Mouse (Mus musculus) liver, embryonic 14.5 days (tissue): ENCODE data around the gene Slc1a2. TPM values are rescaled to one million over a fixed set of nuclear protein-coding genes. Genes with fewer than 3 reads are reported as not detected.

Experiments used
- ATAC-seq: fragments of 200-750 bp; cut with Nextera tagmentation; 2 replicates; pipeline ENCODE4 v1.8.0; 2017; ENCODE audit warnings: moderate number of reproducible peaks, mild to moderate bottlenecking, moderate library complexity; ENCODE audit not compliant: insufficient read depth
- DNase-seq, 3 experiments: peaks; one replicate each; pipeline ENCODE4 v3.0.0-alpha.2; 2012 to 2013; ENCODE audit warnings: low read depth in 3 of 3, low spot score in 3 of 3
- H3K27ac ChIP-seq: fragments of 300-500 bp; sonication (generic); 2 replicates; pipeline ENCODE4 v1.5.1; 2014; ENCODE audit warnings: moderate library complexity, mild to moderate bottlenecking, control low read depth, inconsistent platforms
- H3K27me3 ChIP-seq: fragments of 300-500 bp; sonication (generic); 2 replicates; pipeline ENCODE4 v1.6.1; 2014; ENCODE audit warnings: mild to moderate bottlenecking, low read length, moderate library complexity; ENCODE audit not compliant: control insufficient read depth, insufficient read depth
- H3K36me3 ChIP-seq: fragments of 300-500 bp; sonication (generic); replicated peaks from 2 replicates; pipeline ENCODE4 v1.6.1; 2014; ENCODE audit warnings: low read depth; ENCODE audit not compliant: control insufficient read depth, insufficient read depth
- H3K4me1 ChIP-seq, 2 experiments: fragments of 200-500 bp in 1 of 2; fragments of 300-500 bp in 1 of 2; sonication (generic) in 1 of 2; replicated peaks; 2 replicates each; pipeline ENCODE4 v1.6.1; 2012 to 2014; ENCODE audit warnings: antibody characterized with exemption in 1 of 2, inconsistent platforms in 1 of 2, low read length in 1 of 2; ENCODE audit not compliant: control insufficient read depth in 2 of 2, insufficient read depth in 2 of 2
- H3K4me2 ChIP-seq: fragments of 300-500 bp; sonication (generic); 2 replicates; pipeline ENCODE4 v1.6.1; 2014; ENCODE audit warnings: low read depth, mild to moderate bottlenecking, control low read depth, moderate library complexity
- H3K4me3 ChIP-seq, 2 experiments: fragments of 200-500 bp in 1 of 2; fragments of 300-500 bp in 1 of 2; sonication (generic) in 1 of 2; 2 replicates each; pipeline ENCODE4 v1.5.1; 2012 to 2014; ENCODE audit warnings: low read depth in 2 of 2, low read length in 2 of 2, mild to moderate bottlenecking in 2 of 2, control low read depth in 1 of 2, inconsistent platforms in 1 of 2, moderate library complexity in 1 of 2; ENCODE audit not compliant: insufficient read depth in 1 of 2
- H3K9ac ChIP-seq: fragments of 300-500 bp; sonication (generic); replicated peaks from 2 replicates; pipeline ENCODE4 v1.6.1; 2014; ENCODE audit warnings: mild to moderate bottlenecking, control low read depth, moderate library complexity
- H3K9me3 ChIP-seq: fragments of 300-500 bp; sonication (generic); 2 replicates; pipeline ENCODE4 v1.6.1; 2016; ENCODE audit warnings: low read length, mixed read lengths; ENCODE audit not compliant: control insufficient read depth
- CTCF ChIP-seq: IDR thresholded peaks from 2 replicates; pipeline ENCODE4 v1.5.1; 2016; ENCODE audit warnings: antibody characterized with exemption, low read depth, control low read depth
- EP300 ChIP-seq: IDR thresholded peaks from 2 replicates; pipeline ENCODE4 v1.6.1; 2016; ENCODE audit warnings: antibody characterized with exemption, low read depth
- WGBS: fragments of 180-500 bp; shearing (Covaris S2); extraction: QIAGEN DNeasy Blood & Tissue Kit; methylation state at CpG from one replicate; pipeline ENCODE4 v1.1.7; 2014; ENCODE audit not compliant: insufficient replicate concordance; 5-methylcytosine and 5-hydroxymethylcytosine counted together
- polyA plus RNA-seq, 2 experiments: library from polyadenylated mRNA; depleted of rRNA in 1 of 2; stranded (reverse) in 1 of 2; unstranded in 1 of 2; fragments of >200 nt; fragmentation: Nextera tagmentation in 1 of 2; extraction: Ambion mirVana in 1 of 2; gene quantifications; 2 replicates each; pipeline versions ENCODE4 v1.2.1 to v1.2.3; 2012 to 2014

Gene Slc1a2
- polyA plus RNA-seq, 2 experiments = 0.29 to 1.0 TPM

- Histone ChIP-seq H3K27me3 (no peaks in the 10 kb centered on the region), H3K36me3 (no peaks in the 10 kb centered on the region), H3K9me3 (no peaks in the 10 kb centered on the region), H3K4me3 (no peak overlapping the region), H3K27ac (no peak overlapping the region), H3K4me1 (no peaks in the 10 kb centered on the region), H3K4me2 (no peak overlapping the region), H3K9ac (no peak overlapping the region)
- ATAC-seq = no peak
- TF ChIP-seq CTCF (no peak), EP300 (no peak)
- WGBS = 74% methylated on average over 1 of the region's 1 CpGs
- DNase-seq = no peak
These were observed 143.4 kb downstream of the Slc1a2 start for GRCm38 (mm10) chr2:102801899-102802298.

DNA sequence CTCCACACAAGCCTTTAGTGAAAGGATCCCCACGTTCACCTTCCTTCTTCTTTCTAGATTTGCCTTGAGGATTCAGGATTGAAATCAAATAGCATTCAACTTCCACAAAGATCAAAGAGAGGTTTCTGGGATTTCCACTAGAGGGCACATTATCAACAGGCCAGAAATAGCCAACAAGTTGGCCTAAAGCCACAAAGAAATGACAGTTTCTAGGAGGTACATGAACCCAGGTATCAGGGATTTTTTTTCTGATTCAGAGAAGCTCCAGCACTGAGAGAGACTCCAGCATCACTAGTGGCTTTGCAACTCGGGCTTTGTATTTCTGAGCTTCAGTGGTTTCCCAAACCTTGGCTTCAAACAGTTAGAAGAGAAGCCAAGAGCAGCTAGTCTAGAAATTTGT is 145.7 kb downstream of the Slc1a2 start:
- WGBS = 17% methylated on average over 2 of the region's 2 CpGs
- no peak for ATAC-seq
- no peaks in the 10 kb centered on the region for H3K9me3 ChIP-seq

GRCm38 (mm10) chr2:102805283-102805682 is 146.8 kb downstream of the Slc1a2 start:
- ATAC-seq (no peak), DNase-seq (no peak)
- no peaks in the 10 kb centered on the region for H3K9me3 ChIP-seq
- H3K4me1 ChIP-seq = no peaks in the 10 kb centered on the region
- 51% methylated on average over 6 of the region's 6 CpGs for WGBS
- no peaks in the 10 kb centered on the region for H3K27me3 ChIP-seq
- no peak overlapping the region for H3K9ac ChIP-seq
- no peak overlapping the region for H3K27ac ChIP-seq
- H3K36me3 ChIP-seq = no peaks in the 10 kb centered on the region
- TF ChIP-seq EP300 (no peak), CTCF (no peak)
- H3K4me3 ChIP-seq = no peak overlapping the region
- H3K4me2 ChIP-seq = no peak overlapping the region

More for the DNA sequence above, 145.7 kb downstream of the Slc1a2 start:
- Histone ChIP-seq H3K4me2 (no peak overlapping the region), H3K27me3 (no peaks in the 10 kb centered on the region), H3K27ac (no peak overlapping the region), H3K4me1 (no peaks in the 10 kb centered on the region), H3K9ac (no peak overlapping the region), H3K4me3 (no peak overlapping the region), H3K36me3 (no peaks in the 10 kb centered on the region)
- no peak for TF ChIP-seq EP300
- peak; percentile 41; the same call in 1 of the 2 replicates for TF ChIP-seq CTCF
- DNase-seq = no peak

DNA sequence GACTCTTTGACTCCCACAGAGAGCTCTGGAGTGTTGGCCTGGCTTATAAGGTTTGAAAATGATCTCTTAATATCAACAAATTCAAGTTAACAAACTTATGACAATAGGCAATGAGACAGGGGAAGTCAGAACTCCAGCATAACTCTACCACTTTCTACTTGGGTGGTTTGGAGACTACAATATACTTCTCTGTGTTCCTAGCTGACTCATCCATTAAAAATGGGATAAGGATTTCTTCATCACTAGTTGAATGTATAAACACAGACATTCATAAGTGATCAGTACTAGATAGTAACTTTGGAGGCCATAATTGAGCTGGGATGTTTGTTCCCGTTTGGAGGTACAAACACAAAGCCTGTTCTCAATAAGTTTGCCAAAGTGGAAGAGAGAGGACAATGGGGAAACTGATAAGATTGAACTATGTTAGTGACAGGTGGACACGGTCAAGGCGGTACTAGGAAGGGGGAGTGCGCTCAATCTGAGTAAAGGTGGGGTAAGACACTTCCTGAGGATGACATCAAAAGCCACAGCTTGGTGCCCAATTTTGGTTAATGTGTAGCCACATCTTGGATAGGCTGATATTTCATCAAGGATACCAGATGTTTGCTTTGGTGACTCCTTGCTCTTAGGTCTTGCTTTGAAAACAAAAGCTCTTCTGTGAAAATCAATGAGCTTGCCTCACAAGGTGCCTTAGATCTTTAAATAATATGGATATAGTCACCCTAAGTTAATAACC is 147.5 kb downstream of the Slc1a2 start:
- TF ChIP-seq CTCF = no peak
- TF ChIP-seq EP300 = no peak
- H3K27me3 ChIP-seq = no peaks in the 10 kb centered on the region
- no peak overlapping the region for H3K9ac ChIP-seq
- no peak overlapping the region for H3K4me3 ChIP-seq
- ATAC-seq = no peak
- H3K36me3 ChIP-seq = no peaks in the 10 kb centered on the region
- no peaks in the 10 kb centered on the region for H3K9me3 ChIP-seq
- H3K27ac ChIP-seq = no peak overlapping the region
- H3K4me1 ChIP-seq = no peaks in the 10 kb centered on the region
- WGBS = 60% methylated on average over 4 of the region's 4 CpGs
- H3K4me2 ChIP-seq = no peak overlapping the region
- DNase-seq = no peak

DNA sequence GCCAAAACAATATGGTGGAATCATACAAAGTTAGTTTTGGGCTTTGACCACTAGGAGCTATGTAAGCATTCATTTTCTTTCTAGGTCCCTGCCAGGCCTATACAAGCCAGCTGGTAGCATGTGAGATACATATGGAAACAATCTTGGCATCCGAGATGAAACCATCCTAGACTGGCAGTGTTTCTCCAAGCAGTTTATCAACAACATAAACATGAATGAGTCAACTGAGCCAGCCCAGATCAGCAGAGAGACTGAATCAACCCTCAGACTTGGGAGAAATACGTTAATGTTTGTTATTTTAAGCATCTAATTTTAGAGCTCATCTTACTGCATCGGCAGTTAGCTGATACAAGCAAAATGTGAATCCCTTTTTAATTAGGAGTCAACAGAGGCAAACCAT is 149.2 kb downstream of the Slc1a2 start:
- no peak overlapping the region for H3K4me2 ChIP-seq
- no peaks in the 10 kb centered on the region for H3K9me3 ChIP-seq
- no peak for ATAC-seq
- no peak for DNase-seq
- H3K9ac ChIP-seq = no peak overlapping the region
- no peaks in the 10 kb centered on the region for H3K36me3 ChIP-seq
- H3K27ac ChIP-seq = no peak overlapping the region
- no peaks in the 10 kb centered on the region for H3K27me3 ChIP-seq
- TF ChIP-seq EP300 (no peak), CTCF (no peak)
- no peak overlapping the region for H3K4me3 ChIP-seq
- H3K4me1 ChIP-seq = no peaks in the 10 kb centered on the region
- whole genome bisulfite sequencing = 68% methylated on average over 3 of the region's 3 CpGs
